Mouse (Mus musculus): Measurements from ENCODE around the gene Pdpr. TPM values are rescaled to one million over a fixed set of nuclear protein-coding genes. Genes with fewer than 3 reads are reported as not detected.

Gene Pdpr
- total and polyA plus RNA-seq, 3 experiments, result 8.3 to 11.6 (median 8.3) TPM

DNA sequence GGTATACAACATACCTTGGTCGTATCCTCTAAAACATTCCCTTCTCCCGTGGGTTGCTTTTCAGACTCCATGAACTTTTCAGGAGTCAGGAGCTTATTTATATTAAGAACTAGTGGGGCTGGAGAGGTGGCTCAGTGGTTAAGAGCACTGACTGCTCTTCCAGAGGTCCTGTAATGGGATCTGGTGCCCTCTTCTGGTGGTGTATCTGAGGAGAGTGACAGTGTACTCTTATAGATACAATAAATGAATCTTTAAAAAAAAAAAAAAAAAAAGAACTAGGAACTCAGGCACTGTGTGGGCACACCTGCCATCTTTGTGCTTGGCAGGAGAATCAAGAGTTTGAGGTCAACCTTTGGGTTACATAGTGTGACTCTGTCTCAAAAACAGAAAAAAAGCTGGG, 45.7 kb upstream of the Pdpr start:
- Histone ChIP-seq H3K27ac (ENCODE audit: insufficient read depth, low read depth) (no peak overlapping the region), H3K4me1 (ENCODE audit: control insufficient read depth in 1 of 2, insufficient read depth in 2 of 2) (no peaks in the 10 kb centered on the region), H3K79me2 (replicated peaks; ENCODE audit: control insufficient read depth, extremely low read depth, insufficient read depth, poor library complexity, severe bottlenecking) (peaks cover 6% of the 10 kb centered on the region; the same call in 1 of the 2 replicates), H3K36me3 (replicated peaks in 1 of 2; ENCODE audit: control insufficient read depth in 1 of 2, insufficient read depth in 1 of 2, low read length in 1 of 2) (peaks cover 90 to 98% of the 10 kb centered on the region in 2 experiments), H3K27me3 (replicated peaks) (no peaks in the 10 kb centered on the region), H3K9ac (ENCODE audit: insufficient read depth, low read depth) (no peak overlapping the region), H3K4me2 (ENCODE audit: insufficient read depth, low read depth, poor library complexity, severe bottlenecking) (no peak overlapping the region), H3K4me3 (replicated peaks in 1 of 3; ENCODE audit: low read depth in 2 of 3, low read length in 2 of 3, poor library complexity in 1 of 3) (no peak overlapping the region), H3K9me3 (replicated peaks; ENCODE audit: low read length) (no peaks in the 10 kb centered on the region)
- dilution Hi-C loops (cut with MboI; ENCODE audit: extremely low pct_ligation_motif_present, extremely low pct_unique_long_range_greater_than_20kb, low sequenced_read_pairs), result no loop called here
- no peak for TF ChIP-seq MYC (IDR thresholded peaks at IDR 0.05; ENCODE audit: low read depth, low read length)
- no peak for TF ChIP-seq ELF1 (IDR thresholded peaks at IDR 0.05; ENCODE audit: low read depth, low read length)
- peak in 1 of 2 experiments; percentile 23; a peak in 2 of 4 replicates for TF ChIP-seq CTCF (conservative IDR thresholded peaks at IDR 0.05 in 1 of 2, IDR thresholded peaks at IDR 0.05 in 1 of 2; ENCODE audit: low read depth in 2 of 2, low read length in 2 of 2)
- DNase-seq (ENCODE audit: extremely low read depth), result no peak
- in situ Hi-C loops (cut with MboI; ENCODE audit: low pct_ligation_motif_present, low pct_unique_long_range_greater_than_20kb, low sequenced_read_pairs), result loop anchor here (5.0 kb wide), 1 partner anchor 206 kb away; no protein-coding TSS in a partner anchor

DNA sequence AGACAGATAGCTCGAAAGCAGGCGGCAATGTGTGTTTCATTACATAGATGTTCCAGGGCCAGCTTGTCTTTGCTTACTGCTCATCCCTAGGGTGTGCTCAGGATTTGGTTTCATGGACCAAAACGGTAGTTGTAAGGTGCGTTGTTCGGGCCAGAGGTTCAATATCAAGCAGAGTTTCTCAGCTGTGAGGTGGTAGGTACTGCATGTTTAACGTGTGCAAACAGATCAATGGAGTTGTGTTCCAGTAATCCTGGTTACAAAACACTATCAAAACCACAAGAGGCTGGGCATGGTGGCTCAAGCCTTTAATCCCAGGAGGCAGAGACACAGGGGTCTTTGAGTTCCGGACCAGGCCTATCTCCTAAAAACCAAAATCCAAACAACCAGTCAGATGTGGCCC, 45.3 kb upstream of the Pdpr start:
- Histone ChIP-seq H3K27me3 (replicated peaks) (no peaks in the 10 kb centered on the region), H3K9me3 (replicated peaks; ENCODE audit: low read length) (no peaks in the 10 kb centered on the region), H3K4me3 (replicated peaks in 1 of 3; ENCODE audit: low read depth in 2 of 3, low read length in 2 of 3, poor library complexity in 1 of 3) (no peak overlapping the region), H3K9ac (ENCODE audit: insufficient read depth, low read depth) (no peak overlapping the region), H3K27ac (ENCODE audit: insufficient read depth, low read depth) (no peak overlapping the region), H3K4me1 (ENCODE audit: control insufficient read depth in 1 of 2, insufficient read depth in 2 of 2) (no peaks in the 10 kb centered on the region), H3K36me3 (replicated peaks in 1 of 2; ENCODE audit: control insufficient read depth in 1 of 2, insufficient read depth in 1 of 2, low read length in 1 of 2) (peaks cover 93 to 99% of the 10 kb centered on the region in 2 experiments), H3K4me2 (ENCODE audit: insufficient read depth, low read depth, poor library complexity, severe bottlenecking) (no peak overlapping the region), H3K79me2 (replicated peaks; ENCODE audit: control insufficient read depth, extremely low read depth, insufficient read depth, poor library complexity, severe bottlenecking) (peaks cover 6% of the 10 kb centered on the region; the same call in 1 of the 2 replicates)
- in situ Hi-C loops (cut with MboI; ENCODE audit: low pct_ligation_motif_present, low pct_unique_long_range_greater_than_20kb, low sequenced_read_pairs) (loop anchor here (5.0 kb wide), 1 partner anchor 207 kb away; no protein-coding TSS in a partner anchor), dilution Hi-C loops (cut with MboI; ENCODE audit: extremely low pct_ligation_motif_present, extremely low pct_unique_long_range_greater_than_20kb, low sequenced_read_pairs) (no loop called here)
- no peak for DNase-seq (ENCODE audit: extremely low read depth)
- no peak for TF ChIP-seq MYC (IDR thresholded peaks at IDR 0.05; ENCODE audit: low read depth, low read length)
- TF ChIP-seq RCOR1 (conservative IDR thresholded peaks at IDR 0.05; ENCODE audit: low read depth, low read length), result no peak
- no peak for TF ChIP-seq TCF12 (IDR thresholded peaks at IDR 0.05; ENCODE audit: low read depth, low read length)
- TF ChIP-seq ZKSCAN1 (IDR thresholded peaks at IDR 0.05; ENCODE audit: borderline replicate concordance, low read depth, low read length), result no peak
- no peak for TF ChIP-seq KAT2A (IDR thresholded peaks at IDR 0.05; ENCODE audit: insufficient replicate concordance, low read length)
- TF ChIP-seq UBTF (IDR thresholded peaks at IDR 0.05; ENCODE audit: low read depth, low read length), result no peak
- TF ChIP-seq SMC3 (IDR thresholded peaks at IDR 0.05; ENCODE audit: low read depth, low read length), result no peak
- TF ChIP-seq POLR2AphosphoS2 (IDR thresholded peaks at IDR 0.05; ENCODE audit: low read depth, low read length), result no peak
- TF ChIP-seq PAX5 (IDR thresholded peaks at IDR 0.05; ENCODE audit: low read length), result no peak
- no peak for TF ChIP-seq POLR2A (IDR thresholded peaks at IDR 0.05; ENCODE audit: low read depth, low read length)
- TF ChIP-seq JUND (conservative IDR thresholded peaks at IDR 0.05; ENCODE audit: low read depth, low read length), result no peak
- TF ChIP-seq ELF1 (IDR thresholded peaks at IDR 0.05; ENCODE audit: low read depth, low read length), result no peak
